Mouse (Mus musculus): Measurements from ENCODE around the gene Gm49601.

- TF ChIP-seq CTCF (IDR thresholded peaks at IDR 0.05; ENCODE audit: borderline replicate concordance, insufficient read depth, low read length): no peak
- TF ChIP-seq POLR2A (IDR thresholded peaks at IDR 0.05; ENCODE audit: low read depth, low read length): no peak
Observed at GRCm38 (mm10) chr16:18653290-18654160, 27.3 kb upstream of the Gm49601 start.
